Mouse (Mus musculus): Measurements from ENCODE around the gene Abca3.

Abca3 gene

GRCm38 (mm10) chr17:24351760-24352357, at the start of gene Abca3:
Abca3 (plus strand) TSS chr17:24351950.
- peak; percentile 96 for DNase-seq (ENCODE audit: low read depth, low spot score)

GRCm38 (mm10) chr17:24307500-24307899, 44.2 kb upstream of the Abca3 start:
- DNase-seq (ENCODE audit: low read depth, low spot score): peak; percentile 28

GRCm38 (mm10) chr17:24320826-24321225, 30.9 kb upstream of the Abca3 start:
- no peak for DNase-seq (ENCODE audit: low read depth, low spot score)

GRCm38 (mm10) chr17:24325051-24325450, 26.7 kb upstream of the Abca3 start:
- no peak for DNase-seq (ENCODE audit: low read depth, low spot score)

- DNase-seq (ENCODE audit: low read depth, low spot score): no peak
These were observed 24.1 kb upstream of the Abca3 start for GRCm38 (mm10) chr17:24327656-24328055.

GRCm38 (mm10) chr17:24344672-24345071, 7.1 kb upstream of the Abca3 start:
- no peak for DNase-seq (ENCODE audit: low read depth, low spot score)

GRCm38 (mm10) chr17:24346831-24347230, 4.9 kb upstream of the Abca3 start:
- no peak for DNase-seq (ENCODE audit: low read depth, low spot score)

GRCm38 (mm10) chr17:24349176-24349575, 2.6 kb upstream of the Abca3 start:
- DNase-seq (ENCODE audit: low read depth, low spot score): no peak

- no peak for DNase-seq (ENCODE audit: low read depth, low spot score)
These were observed 607 bp upstream of the Abca3 start, which contains the start of gene Abca17 for GRCm38 (mm10) chr17:24350926-24351759. Abca17 (minus strand) TSS chr17:24351068.

GRCm38 (mm10) chr17:24352370-24353194, 832 bp downstream of the Abca3 start:
- DNase-seq (ENCODE audit: low read depth, low spot score): no peak

GRCm38 (mm10) chr17:24353960-24354359, 2.2 kb downstream of the Abca3 start:
- DNase-seq (ENCODE audit: low read depth, low spot score): no peak

GRCm38 (mm10) chr17:24355284-24355683, 3.5 kb downstream of the Abca3 start:
- DNase-seq (ENCODE audit: low read depth, low spot score): no peak

- DNase-seq (ENCODE audit: low read depth, low spot score): no peak
These were observed 7.3 kb downstream of the Abca3 start for GRCm38 (mm10) chr17:24359006-24359405.

- DNase-seq (ENCODE audit: low read depth, low spot score): no peak
These were observed 8.2 kb downstream of the Abca3 start for GRCm38 (mm10) chr17:24359903-24360302.

GRCm38 (mm10) chr17:24360841-24361240, 9.1 kb downstream of the Abca3 start:
- no peak for DNase-seq (ENCODE audit: low read depth, low spot score)

- DNase-seq (ENCODE audit: low read depth, low spot score): no peak
These were observed 9.5 kb downstream of the Abca3 start for GRCm38 (mm10) chr17:24361291-24361690.

- DNase-seq (ENCODE audit: low read depth, low spot score): no peak
These were observed 10.8 kb downstream of the Abca3 start for GRCm38 (mm10) chr17:24362527-24362926.

- no peak for DNase-seq (ENCODE audit: low read depth, low spot score)
These were observed 12.7 kb downstream of the Abca3 start for GRCm38 (mm10) chr17:24364461-24364860.

- no peak for DNase-seq (ENCODE audit: low read depth, low spot score)
These were observed 14.1 kb downstream of the Abca3 start for GRCm38 (mm10) chr17:24365863-24366262.

GRCm38 (mm10) chr17:24375094-24375712, 23.5 kb downstream of the Abca3 start:
- no peak for DNase-seq (ENCODE audit: low read depth, low spot score)

- DNase-seq (ENCODE audit: low read depth, low spot score): no peak
These were observed 24.1 kb downstream of the Abca3 start for GRCm38 (mm10) chr17:24375886-24376285.

- DNase-seq (ENCODE audit: low read depth, low spot score): no peak
These were observed 26.7 kb downstream of the Abca3 start for GRCm38 (mm10) chr17:24378496-24378895.

Data from retina, postnatal 7 days (tissue).